In the genomic region with DNA sequence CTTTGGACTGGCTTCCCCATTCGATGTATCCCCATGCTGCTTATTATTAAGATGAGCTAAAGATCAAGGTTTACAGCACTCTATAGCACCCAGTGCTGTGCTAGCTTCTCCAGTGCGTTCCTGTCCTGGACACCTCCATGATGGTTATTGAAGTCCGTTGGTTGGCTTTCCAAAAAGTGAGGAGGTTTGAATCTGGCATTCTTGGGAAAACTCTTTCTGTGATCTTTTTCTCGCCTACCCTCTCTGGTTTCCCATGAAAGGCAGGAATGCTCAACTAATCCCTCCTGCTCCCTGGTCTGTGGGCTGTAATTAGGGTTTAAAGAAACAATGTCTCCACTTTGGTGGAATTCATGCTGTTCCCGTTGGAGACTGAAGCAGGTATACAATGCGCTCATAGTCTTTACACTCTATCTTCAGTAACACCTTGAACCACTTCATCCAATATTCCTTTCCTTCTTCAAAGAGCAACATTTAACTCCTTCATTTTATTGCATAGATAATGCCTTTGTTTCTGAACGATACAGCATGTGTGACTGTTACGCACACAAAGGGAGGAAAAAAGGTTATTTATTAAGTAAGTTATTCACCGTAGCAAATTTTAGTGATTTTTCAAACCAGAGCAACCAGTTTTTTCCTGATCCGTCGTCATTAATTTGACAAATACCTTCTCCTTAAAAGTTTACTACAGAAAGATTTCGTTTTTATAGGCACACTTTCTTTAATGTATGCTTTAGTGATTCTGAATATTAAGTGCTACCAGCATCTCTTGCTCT, we compare ENCODE assay signal across 8 mouse cellular contexts. TPM values are rescaled to one million over a fixed set of nuclear protein-coding genes. Genes with fewer than 3 reads are reported as not detected.
DNase-seq lines count a peak whose midpoint lies in the region; ATAC-seq lines count a peak whose summit lies in the region.
"Had no signal": no experiment of that assay in that cellular context is flagged by ENCODE, and none has a peak within 500 bp of the region (broad histone marks: within the 10 kb centered on the region; RNA-seq: fewer than 3 reads in every experiment).

No protein-coding gene starts in this region.

- no peaks in the 10 kb centered on the region for H3K27me3 ChIP-seq in hindbrain, embryonic 11.5 days (ENCODE audit: control insufficient read depth, insufficient read depth, low read length)
- no peaks in the 10 kb centered on the region for H3K27me3 ChIP-seq in midbrain, embryonic 15.5 days (replicated peaks)

- 0 out of 2 replicates have a peak overlapping the region, but pooled peaks have one; percentile 14 for H3K4me2 ChIP-seq in hindbrain, embryonic 11.5 days (replicated peaks; ENCODE audit: low read depth, low read length)
- peak overlapping the region; percentile 46 for H3K4me2 ChIP-seq in midbrain, embryonic 15.5 days

- no peak overlapping the region for H3K27ac ChIP-seq in hindbrain, embryonic 11.5 days (ENCODE audit: low read depth, low read length)
- H3K27ac ChIP-seq in midbrain, embryonic 15.5 days, result peak overlapping the region; percentile 29; the same call in 1 of the 2 replicates
- H3K27ac ChIP-seq: macrophage had no signal

- H3K36me3 ChIP-seq in hindbrain, embryonic 11.5 days (ENCODE audit: control insufficient read depth, insufficient read depth, low read length), result no peaks in the 10 kb centered on the region
- H3K36me3 ChIP-seq in midbrain, embryonic 15.5 days (replicated peaks), result no peaks in the 10 kb centered on the region

- peak; percentile 24 for DNase-seq in Muller cell, postnatal 12 days (ENCODE audit: inconsistent ontology term)
- peak; percentile 24 for DNase-seq in embryo, embryonic 10 days (ENCODE audit: low spot score)
- peak; percentile 42 for DNase-seq in hindbrain, embryonic 11.5 days (ENCODE audit: low spot score)
- no peak for DNase-seq in ovary, postnatal 10 days (ENCODE audit: low spot score)
- DNase-seq in cerebellum, adult 11-12 months, result no peak
- no peak for DNase-seq in left cerebral cortex, adult 8-10 months (ENCODE audit: low spot score in 2 of 2)

- no peaks in the 10 kb centered on the region for H3K9me3 ChIP-seq in hindbrain, embryonic 11.5 days (ENCODE audit: control insufficient read depth, low read length)
- H3K9me3 ChIP-seq in midbrain, embryonic 15.5 days, result no peaks in the 10 kb centered on the region

- ATAC-seq in hindbrain, embryonic 11.5 days (ENCODE audit: low FRiP score), result 0 out of 2 replicates have a peak, but pooled peaks have one; percentile 36
- ATAC-seq in midbrain, embryonic 15.5 days (replicated peaks), result peak; percentile 43; the same call in 1 of the 2 replicates

- peak overlapping the region; percentile 37; the same call in 1 of the 2 replicates for H3K9ac ChIP-seq in hindbrain, embryonic 11.5 days (ENCODE audit: low read depth, low read length)
- H3K9ac ChIP-seq in midbrain, embryonic 15.5 days, result peak overlapping the region; percentile 13; the same call in 1 of the 2 replicates

- no peaks in the 10 kb centered on the region for H3K4me1 ChIP-seq in hindbrain, embryonic 11.5 days (replicated peaks; ENCODE audit: control insufficient read depth, insufficient read depth, low read length)
- peaks cover 25% of the 10 kb centered on the region for H3K4me1 ChIP-seq in midbrain, embryonic 15.5 days

- no peak overlapping the region for H3K4me3 ChIP-seq in hindbrain, embryonic 11.5 days (ENCODE audit: low read depth, low read length)
- H3K4me3 ChIP-seq in midbrain, embryonic 15.5 days, result peak overlapping the region; percentile 22

- WGBS in hindbrain, embryonic 11.5 days, result 51% methylated on average over 12 of the region's 12 CpGs
- 22% methylated on average over 12 of the region's 12 CpGs for WGBS in midbrain, embryonic 15.5 days

RNA-seq across cellular contexts. Expression of gene Krr1, which starts 47.6 kb away (rescaled TPM):
- polyA plus RNA-seq in hindbrain, embryonic 11.5 days (2014; fragmentation: Nextera tagmentation; extraction: Ambion mirVana), result 59.6 and 68.7 TPM in 2 replicates
- 38.8 and 41.5 TPM in 2 replicates for polyA plus RNA-seq in midbrain, embryonic 15.5 days (2015; fragmentation: Nextera tagmentation; extraction: Ambion mirVana)
- total RNA-seq in left cerebral cortex, adult 8-10 months (2022), result 10 to 100 TPM; 37.3 to 43.5 (median 40.3) TPM

Comparison
In these comparisons a context has a peak if more than half of its experiments do, and no peak if none do; other contexts are left out.
1. DNase-seq: peak in Muller cell, postnatal 12 days (single experiment), embryo, embryonic 10 days (single experiment) and hindbrain, embryonic 11.5 days (single experiment); none in ovary, postnatal 10 days (single experiment), cerebellum, adult 11-12 months (single experiment) and left cerebral cortex, adult 8-10 months (0 of 2).